Mouse (Mus musculus): ENCODE data around the gene Itpk1. TPM values are rescaled to one million over a fixed set of nuclear protein-coding genes. Genes with fewer than 3 reads are reported as not detected.
"Not testable (repeated sequence)": the region's sequence is repeated elsewhere in the genome, so short reads cannot be mapped to it uniquely, and the experiment has no call there.

Gene Itpk1
- polyA plus RNA-seq, 1 experiment from 2014 or later = 15.9 TPM

GRCm38 (mm10) chr12:102634436-102635050 lies 70.2 kb downstream of the Itpk1 start:
- Histone ChIP-seq H3K27me3 (ENCODE audit: control insufficient read depth, insufficient read depth, low read length) (no peaks in the 10 kb centered on the region), H3K27ac (ENCODE audit: low read length) (no peak overlapping the region), H3K9me3 (ENCODE audit: control insufficient read depth, low read depth, low read length) (no peaks in the 10 kb centered on the region), H3K4me3 (ENCODE audit: low read depth, low read length) (no peak overlapping the region), H3K9ac (replicated peaks; ENCODE audit: low read depth, low read length) (no peak overlapping the region), H3K36me3 (ENCODE audit: control insufficient read depth, insufficient read depth, low read length) (no peaks in the 10 kb centered on the region), H3K4me1 (ENCODE audit: control insufficient read depth, insufficient read depth, low read length) (peaks cover 7% of the 10 kb centered on the region), H3K4me2 (replicated peaks; ENCODE audit: low read depth, low read length) (no peak overlapping the region)
- WGBS = 74% methylated on average over 18 of the region's 20 CpGs
- no peak for ATAC-seq (ENCODE audit: insufficient number of reproducible peaks, insufficient read depth, low FRiP score, low read depth)

GRCm38 (mm10) chr12:102633083-102633501 lies 71.6 kb downstream of the Itpk1 start:
- Histone ChIP-seq H3K27ac (ENCODE audit: low read length) (no peak overlapping the region), H3K4me2 (replicated peaks; ENCODE audit: low read depth, low read length) (no peak overlapping the region), H3K27me3 (ENCODE audit: control insufficient read depth, insufficient read depth, low read length) (no peaks in the 10 kb centered on the region), H3K4me3 (ENCODE audit: low read depth, low read length) (no peak overlapping the region), H3K4me1 (ENCODE audit: control insufficient read depth, insufficient read depth, low read length) (peaks cover 7% of the 10 kb centered on the region), H3K36me3 (ENCODE audit: control insufficient read depth, insufficient read depth, low read length) (no peaks in the 10 kb centered on the region), H3K9ac (replicated peaks; ENCODE audit: low read depth, low read length) (no peak overlapping the region), H3K9me3 (ENCODE audit: control insufficient read depth, low read depth, low read length) (no peaks in the 10 kb centered on the region)
- ATAC-seq (ENCODE audit: insufficient number of reproducible peaks, insufficient read depth, low FRiP score, low read depth) = no peak
- 59% methylated on average over 4 of the region's 4 CpGs for WGBS

GRCm38 (mm10) chr12:102631690-102632089 lies 73.0 kb downstream of the Itpk1 start:
- 29% methylated on average over 8 of the region's 8 CpGs for WGBS
- peak; percentile 21; the same call in 1 of the 2 replicates for ATAC-seq (ENCODE audit: insufficient number of reproducible peaks, insufficient read depth, low FRiP score, low read depth)

GRCm38 (mm10) chr12:102630471-102630870 lies 74.3 kb downstream of the Itpk1 start:
- H3K27me3 ChIP-seq (ENCODE audit: control insufficient read depth, insufficient read depth, low read length); H3K27ac ChIP-seq (ENCODE audit: low read length); ATAC-seq (ENCODE audit: insufficient number of reproducible peaks, insufficient read depth, low FRiP score, low read depth); H3K36me3 ChIP-seq (ENCODE audit: control insufficient read depth, insufficient read depth, low read length); H3K9me3 ChIP-seq (ENCODE audit: control insufficient read depth, low read depth, low read length); H3K4me1 ChIP-seq (ENCODE audit: control insufficient read depth, insufficient read depth, low read length); H3K9ac ChIP-seq (replicated peaks; ENCODE audit: low read depth, low read length); H3K4me3 ChIP-seq (ENCODE audit: low read depth, low read length); H3K4me2 ChIP-seq (replicated peaks; ENCODE audit: low read depth, low read length): not testable (repeated sequence)
- WGBS = 88% methylated on average over 9 of the region's 9 CpGs

More at GRCm38 (mm10) chr12:102631690-102632089, 73.0 kb downstream of the Itpk1 start:
- Histone ChIP-seq H3K27ac (ENCODE audit: low read length) (no peak overlapping the region), H3K4me3 (ENCODE audit: low read depth, low read length) (no peak overlapping the region), H3K4me2 (replicated peaks; ENCODE audit: low read depth, low read length) (no peak overlapping the region), H3K36me3 (ENCODE audit: control insufficient read depth, insufficient read depth, low read length) (no peaks in the 10 kb centered on the region), H3K27me3 (ENCODE audit: control insufficient read depth, insufficient read depth, low read length) (no peaks in the 10 kb centered on the region), H3K4me1 (ENCODE audit: control insufficient read depth, insufficient read depth, low read length) (peaks cover 7% of the 10 kb centered on the region), H3K9ac (replicated peaks; ENCODE audit: low read depth, low read length) (no peak overlapping the region), H3K9me3 (ENCODE audit: control insufficient read depth, low read depth, low read length) (no peaks in the 10 kb centered on the region)

- Histone ChIP-seq H3K36me3 (ENCODE audit: control insufficient read depth, insufficient read depth, low read length) (no peaks in the 10 kb centered on the region), H3K9ac (replicated peaks; ENCODE audit: low read depth, low read length) (no peak overlapping the region), H3K4me1 (ENCODE audit: control insufficient read depth, insufficient read depth, low read length) (peaks cover 7% of the 10 kb centered on the region), H3K4me3 (ENCODE audit: low read depth, low read length) (no peak overlapping the region), H3K9me3 (ENCODE audit: control insufficient read depth, low read depth, low read length) (no peaks in the 10 kb centered on the region), H3K4me2 (replicated peaks; ENCODE audit: low read depth, low read length) (no peak overlapping the region), H3K27ac (ENCODE audit: low read length) (no peak overlapping the region), H3K27me3 (ENCODE audit: control insufficient read depth, insufficient read depth, low read length) (no peaks in the 10 kb centered on the region)
- ATAC-seq (ENCODE audit: insufficient number of reproducible peaks, insufficient read depth, low FRiP score, low read depth) = no peak
- 68% methylated on average over 9 of the region's 9 CpGs for WGBS
Observed at GRCm38 (mm10) chr12:102628221-102628620, 76.5 kb downstream of the Itpk1 start.

GRCm38 (mm10) chr12:102627545-102627944 lies 77.2 kb downstream of the Itpk1 start:
- WGBS = 92% methylated on average over 5 of the region's 5 CpGs
- H3K4me3 ChIP-seq (ENCODE audit: low read depth, low read length) = no peak overlapping the region

GRCm38 (mm10) chr12:102626841-102627240 lies 77.9 kb downstream of the Itpk1 start:
- no peak overlapping the region for H3K4me3 ChIP-seq (ENCODE audit: low read depth, low read length)
- 82% methylated on average over 7 of the region's 7 CpGs for WGBS
- H3K27me3 ChIP-seq (ENCODE audit: control insufficient read depth, insufficient read depth, low read length) = no peaks in the 10 kb centered on the region
- ATAC-seq (ENCODE audit: insufficient number of reproducible peaks, insufficient read depth, low FRiP score, low read depth) = no peak; the same call in 1 of the 2 replicates
- H3K36me3 ChIP-seq (ENCODE audit: control insufficient read depth, insufficient read depth, low read length) = no peaks in the 10 kb centered on the region
- no peak overlapping the region for H3K27ac ChIP-seq (ENCODE audit: low read length)
- H3K4me1 ChIP-seq (ENCODE audit: control insufficient read depth, insufficient read depth, low read length) = peaks cover 8% of the 10 kb centered on the region
- H3K4me2 ChIP-seq (replicated peaks; ENCODE audit: low read depth, low read length) = no peak overlapping the region
- H3K9ac ChIP-seq (replicated peaks; ENCODE audit: low read depth, low read length) = no peak overlapping the region
- H3K9me3 ChIP-seq (ENCODE audit: control insufficient read depth, low read depth, low read length) = no peaks in the 10 kb centered on the region

More at GRCm38 (mm10) chr12:102627545-102627944, 77.2 kb downstream of the Itpk1 start:
- peaks cover 7% of the 10 kb centered on the region for H3K4me1 ChIP-seq (ENCODE audit: control insufficient read depth, insufficient read depth, low read length)
- H3K36me3 ChIP-seq (ENCODE audit: control insufficient read depth, insufficient read depth, low read length) = no peaks in the 10 kb centered on the region
- ATAC-seq (ENCODE audit: insufficient number of reproducible peaks, insufficient read depth, low FRiP score, low read depth) = no peak
- no peak overlapping the region for H3K4me2 ChIP-seq (replicated peaks; ENCODE audit: low read depth, low read length)
- no peak overlapping the region for H3K27ac ChIP-seq (ENCODE audit: low read length)
- no peak overlapping the region for H3K9ac ChIP-seq (replicated peaks; ENCODE audit: low read depth, low read length)
- no peaks in the 10 kb centered on the region for H3K27me3 ChIP-seq (ENCODE audit: control insufficient read depth, insufficient read depth, low read length)
- no peaks in the 10 kb centered on the region for H3K9me3 ChIP-seq (ENCODE audit: control insufficient read depth, low read depth, low read length)

GRCm38 (mm10) chr12:102625717-102626116 lies 79.0 kb downstream of the Itpk1 start:
- H3K9me3 ChIP-seq (ENCODE audit: control insufficient read depth, low read depth, low read length) = no peaks in the 10 kb centered on the region

GRCm38 (mm10) chr12:102625118-102625517 lies 79.6 kb downstream of the Itpk1 start:
- Histone ChIP-seq H3K36me3 (ENCODE audit: control insufficient read depth, insufficient read depth, low read length) (no peaks in the 10 kb centered on the region), H3K27ac (ENCODE audit: low read length) (no peak overlapping the region), H3K9me3 (ENCODE audit: control insufficient read depth, low read depth, low read length) (no peaks in the 10 kb centered on the region), H3K4me2 (replicated peaks; ENCODE audit: low read depth, low read length) (no peak overlapping the region), H3K4me1 (ENCODE audit: control insufficient read depth, insufficient read depth, low read length) (0 out of 2 replicates have a peak, but pooled peaks cover 3% of the 10 kb centered on the region), H3K9ac (replicated peaks; ENCODE audit: low read depth, low read length) (no peak overlapping the region), H3K4me3 (ENCODE audit: low read depth, low read length) (no peak overlapping the region), H3K27me3 (ENCODE audit: control insufficient read depth, insufficient read depth, low read length) (no peaks in the 10 kb centered on the region)
- 72% methylated on average over 5 of the region's 5 CpGs for WGBS
- ATAC-seq (ENCODE audit: insufficient number of reproducible peaks, insufficient read depth, low FRiP score, low read depth) = no peak

More at GRCm38 (mm10) chr12:102625717-102626116, 79.0 kb downstream of the Itpk1 start:
- H3K4me2 ChIP-seq (replicated peaks; ENCODE audit: low read depth, low read length) = no peak overlapping the region
- ATAC-seq (ENCODE audit: insufficient number of reproducible peaks, insufficient read depth, low FRiP score, low read depth) = no peak
- H3K4me1 ChIP-seq (ENCODE audit: control insufficient read depth, insufficient read depth, low read length) = 0 out of 2 replicates have a peak, but pooled peaks cover 3% of the 10 kb centered on the region
- H3K4me3 ChIP-seq (ENCODE audit: low read depth, low read length) = no peak overlapping the region
- no peaks in the 10 kb centered on the region for H3K36me3 ChIP-seq (ENCODE audit: control insufficient read depth, insufficient read depth, low read length)
- WGBS = 65% methylated on average over 6 of the region's 6 CpGs
- no peak overlapping the region for H3K9ac ChIP-seq (replicated peaks; ENCODE audit: low read depth, low read length)
- H3K27me3 ChIP-seq (ENCODE audit: control insufficient read depth, insufficient read depth, low read length) = no peaks in the 10 kb centered on the region
- no peak overlapping the region for H3K27ac ChIP-seq (ENCODE audit: low read length)

Measured in stomach, embryonic 14.5 days (tissue).